Mouse (Mus musculus) bone marrow macrophage, adult 2 months (primary cell): ENCODE data around the gene Tmem8b.

ENCODE experiments used
- CTCF ChIP-seq: IDR thresholded peaks from 2 replicates; pipeline ENCODE4 v1.5.1; 2012; ENCODE audit warnings: low read depth, mild to moderate bottlenecking, low read length, moderate library complexity
- POLR2A ChIP-seq: IDR thresholded peaks from 2 replicates; pipeline ENCODE4 v1.6.1; 2012; ENCODE audit warnings: mild to moderate bottlenecking, low read depth, low read length, borderline replicate concordance

- no peak for TF ChIP-seq CTCF
- no peak for TF ChIP-seq POLR2A
Measured at GRCm38 (mm10) chr4:43700707-43701106, 31.9 kb downstream of the Tmem8b start, which contains the start of gene Olfr70.
